Mouse (Mus musculus): ENCODE measurements around the gene Smap1. TPM values are rescaled to one million over a fixed set of nuclear protein-coding genes. Genes with fewer than 3 reads are reported as not detected.

The Smap1 gene
- polyA plus RNA-seq, 1 experiment from 2014 or later: 51.0 TPM

GRCm38 (mm10) chr1:23948778-23949699, 26.9 kb upstream of the Smap1 start:
- Histone ChIP-seq H3K9ac (ENCODE audit: low read depth, low read length) (no peak overlapping the region), H3K4me1 (ENCODE audit: control insufficient read depth, insufficient read depth, low read length) (no peaks in the 10 kb centered on the region), H3K27ac (ENCODE audit: low read depth, low read length) (no peak overlapping the region), H3K36me3 (ENCODE audit: control insufficient read depth, insufficient read depth, low read length) (no peaks in the 10 kb centered on the region), H3K27me3 (ENCODE audit: control insufficient read depth, insufficient read depth, low read length) (no peaks in the 10 kb centered on the region), H3K4me3 (ENCODE audit: low read length) (no peak overlapping the region), H3K9me3 (ENCODE audit: control insufficient read depth, low read length) (no peaks in the 10 kb centered on the region), H3K4me2 (replicated peaks; ENCODE audit: low read depth, low read length) (no peak overlapping the region)
- WGBS: 82% methylated on average over 15 of the region's 15 CpGs
- no peak for ATAC-seq (ENCODE audit: low FRiP score, low TSS enrichment)

- ATAC-seq (ENCODE audit: low FRiP score, low TSS enrichment): no peak
- no peak overlapping the region for H3K9ac ChIP-seq (ENCODE audit: low read depth, low read length)
- no peaks in the 10 kb centered on the region for H3K4me1 ChIP-seq (ENCODE audit: control insufficient read depth, insufficient read depth, low read length)
- no peaks in the 10 kb centered on the region for H3K9me3 ChIP-seq (ENCODE audit: control insufficient read depth, low read length)
- no peak overlapping the region for H3K4me3 ChIP-seq (ENCODE audit: low read length)
- no peaks in the 10 kb centered on the region for H3K27me3 ChIP-seq (ENCODE audit: control insufficient read depth, insufficient read depth, low read length)
- no peaks in the 10 kb centered on the region for H3K36me3 ChIP-seq (ENCODE audit: control insufficient read depth, insufficient read depth, low read length)
- H3K27ac ChIP-seq (ENCODE audit: low read depth, low read length): no peak overlapping the region
- no peak overlapping the region for H3K4me2 ChIP-seq (replicated peaks; ENCODE audit: low read depth, low read length)
- WGBS: 83% methylated on average over 7 of the region's 7 CpGs
Measured at GRCm38 (mm10) chr1:23948290-23948689, 26.2 kb upstream of the Smap1 start.

- Histone ChIP-seq H3K36me3 (ENCODE audit: control insufficient read depth, insufficient read depth, low read length) (no peaks in the 10 kb centered on the region), H3K27me3 (ENCODE audit: control insufficient read depth, insufficient read depth, low read length) (no peaks in the 10 kb centered on the region), H3K9ac (ENCODE audit: low read depth, low read length) (no peak overlapping the region), H3K27ac (ENCODE audit: low read depth, low read length) (no peak overlapping the region), H3K4me2 (replicated peaks; ENCODE audit: low read depth, low read length) (no peak overlapping the region), H3K9me3 (ENCODE audit: control insufficient read depth, low read length) (0 out of 2 replicates have a peak, but pooled peaks cover 3% of the 10 kb centered on the region), H3K4me1 (ENCODE audit: control insufficient read depth, insufficient read depth, low read length) (no peaks in the 10 kb centered on the region), H3K4me3 (ENCODE audit: low read length) (no peak overlapping the region)
- WGBS: 93% methylated on average over 1 of the region's 1 CpGs
- ATAC-seq (ENCODE audit: low FRiP score, low TSS enrichment): no peak
Measured at GRCm38 (mm10) chr1:23944076-23944475, 22.0 kb upstream of the Smap1 start.

- no peak for ATAC-seq (ENCODE audit: low FRiP score, low TSS enrichment)
- Histone ChIP-seq H3K4me2 (replicated peaks; ENCODE audit: low read depth, low read length) (no peak overlapping the region), H3K27ac (ENCODE audit: low read depth, low read length) (no peak overlapping the region), H3K9me3 (ENCODE audit: control insufficient read depth, low read length) (0 out of 2 replicates have a peak, but pooled peaks cover 3% of the 10 kb centered on the region), H3K9ac (ENCODE audit: low read depth, low read length) (no peak overlapping the region), H3K4me3 (ENCODE audit: low read length) (no peak overlapping the region), H3K4me1 (ENCODE audit: control insufficient read depth, insufficient read depth, low read length) (no peaks in the 10 kb centered on the region), H3K27me3 (ENCODE audit: control insufficient read depth, insufficient read depth, low read length) (no peaks in the 10 kb centered on the region), H3K36me3 (ENCODE audit: control insufficient read depth, insufficient read depth, low read length) (no peaks in the 10 kb centered on the region)
- 86% methylated on average over 3 of the region's 3 CpGs for WGBS
Measured at GRCm38 (mm10) chr1:23943146-23943940, 21.2 kb upstream of the Smap1 start.

- Histone ChIP-seq H3K4me2 (replicated peaks; ENCODE audit: low read depth, low read length) (no peak overlapping the region), H3K27me3 (ENCODE audit: control insufficient read depth, insufficient read depth, low read length) (no peaks in the 10 kb centered on the region), H3K4me1 (ENCODE audit: control insufficient read depth, insufficient read depth, low read length) (no peaks in the 10 kb centered on the region), H3K27ac (ENCODE audit: low read depth, low read length) (no peak overlapping the region), H3K9me3 (ENCODE audit: control insufficient read depth, low read length) (no peaks in the 10 kb centered on the region), H3K4me3 (ENCODE audit: low read length) (no peak overlapping the region), H3K36me3 (ENCODE audit: control insufficient read depth, insufficient read depth, low read length) (no peaks in the 10 kb centered on the region), H3K9ac (ENCODE audit: low read depth, low read length) (no peak overlapping the region)
- ATAC-seq (ENCODE audit: low FRiP score, low TSS enrichment): no peak
- 36% methylated on average over 4 of the region's 4 CpGs for WGBS
Measured at GRCm38 (mm10) chr1:23935408-23935762, 13.3 kb upstream of the Smap1 start.

GRCm38 (mm10) chr1:23934669-23935407, 12.7 kb upstream of the Smap1 start:
- 51% methylated on average over 8 of the region's 8 CpGs for WGBS
- Histone ChIP-seq H3K4me3 (ENCODE audit: low read length) (no peak overlapping the region), H3K27ac (ENCODE audit: low read depth, low read length) (no peak overlapping the region), H3K36me3 (ENCODE audit: control insufficient read depth, insufficient read depth, low read length) (no peaks in the 10 kb centered on the region), H3K9ac (ENCODE audit: low read depth, low read length) (no peak overlapping the region), H3K4me2 (replicated peaks; ENCODE audit: low read depth, low read length) (no peak overlapping the region), H3K9me3 (ENCODE audit: control insufficient read depth, low read length) (no peaks in the 10 kb centered on the region), H3K27me3 (ENCODE audit: control insufficient read depth, insufficient read depth, low read length) (no peaks in the 10 kb centered on the region), H3K4me1 (ENCODE audit: control insufficient read depth, insufficient read depth, low read length) (no peaks in the 10 kb centered on the region)
- no peak for ATAC-seq (ENCODE audit: low FRiP score, low TSS enrichment)

- no peak overlapping the region for H3K4me2 ChIP-seq (replicated peaks; ENCODE audit: low read depth, low read length)
- WGBS: 89% methylated on average over 6 of the region's 6 CpGs
- no peak overlapping the region for H3K9ac ChIP-seq (ENCODE audit: low read depth, low read length)
- no peak overlapping the region for H3K27ac ChIP-seq (ENCODE audit: low read depth, low read length)
- H3K4me3 ChIP-seq (ENCODE audit: low read length): no peak overlapping the region
- no peak for ATAC-seq (ENCODE audit: low FRiP score, low TSS enrichment)
- no peaks in the 10 kb centered on the region for H3K27me3 ChIP-seq (ENCODE audit: control insufficient read depth, insufficient read depth, low read length)
- H3K4me1 ChIP-seq (ENCODE audit: control insufficient read depth, insufficient read depth, low read length): no peaks in the 10 kb centered on the region
- peaks cover 11% of the 10 kb centered on the region; the same call in 1 of the 2 replicates for H3K9me3 ChIP-seq (ENCODE audit: control insufficient read depth, low read length)
- no peaks in the 10 kb centered on the region for H3K36me3 ChIP-seq (ENCODE audit: control insufficient read depth, insufficient read depth, low read length)
Measured at GRCm38 (mm10) chr1:23929410-23929809, 7.3 kb upstream of the Smap1 start.

- Histone ChIP-seq H3K27me3 (ENCODE audit: control insufficient read depth, insufficient read depth, low read length) (no peaks in the 10 kb centered on the region), H3K27ac (ENCODE audit: low read depth, low read length) (no peak overlapping the region), H3K4me1 (ENCODE audit: control insufficient read depth, insufficient read depth, low read length) (no peaks in the 10 kb centered on the region), H3K36me3 (ENCODE audit: control insufficient read depth, insufficient read depth, low read length) (no peaks in the 10 kb centered on the region), H3K4me2 (replicated peaks; ENCODE audit: low read depth, low read length) (no peak overlapping the region), H3K9me3 (ENCODE audit: control insufficient read depth, low read length) (peaks cover 11% of the 10 kb centered on the region; the same call in 1 of the 2 replicates), H3K9ac (ENCODE audit: low read depth, low read length) (no peak overlapping the region), H3K4me3 (ENCODE audit: low read length) (no peak overlapping the region)
- no peak for ATAC-seq (ENCODE audit: low FRiP score, low TSS enrichment)
- 85% methylated on average over 3 of the region's 3 CpGs for WGBS
Measured at GRCm38 (mm10) chr1:23928371-23928770, 6.3 kb upstream of the Smap1 start.

Measured in kidney, embryonic 14.5 days (tissue).